Mouse (Mus musculus) CD4-positive, CD25-positive, alpha-beta regulatory T cell, adult 2 months (primary cell): ENCODE results near the gene Hgf.

Experiments used
- DNase-seq: peaks from one replicate; pipeline ENCODE4 v3.0.0-alpha.2; 2012; ENCODE audit warnings: low read depth, low spot score

Gene Hgf

DNA sequence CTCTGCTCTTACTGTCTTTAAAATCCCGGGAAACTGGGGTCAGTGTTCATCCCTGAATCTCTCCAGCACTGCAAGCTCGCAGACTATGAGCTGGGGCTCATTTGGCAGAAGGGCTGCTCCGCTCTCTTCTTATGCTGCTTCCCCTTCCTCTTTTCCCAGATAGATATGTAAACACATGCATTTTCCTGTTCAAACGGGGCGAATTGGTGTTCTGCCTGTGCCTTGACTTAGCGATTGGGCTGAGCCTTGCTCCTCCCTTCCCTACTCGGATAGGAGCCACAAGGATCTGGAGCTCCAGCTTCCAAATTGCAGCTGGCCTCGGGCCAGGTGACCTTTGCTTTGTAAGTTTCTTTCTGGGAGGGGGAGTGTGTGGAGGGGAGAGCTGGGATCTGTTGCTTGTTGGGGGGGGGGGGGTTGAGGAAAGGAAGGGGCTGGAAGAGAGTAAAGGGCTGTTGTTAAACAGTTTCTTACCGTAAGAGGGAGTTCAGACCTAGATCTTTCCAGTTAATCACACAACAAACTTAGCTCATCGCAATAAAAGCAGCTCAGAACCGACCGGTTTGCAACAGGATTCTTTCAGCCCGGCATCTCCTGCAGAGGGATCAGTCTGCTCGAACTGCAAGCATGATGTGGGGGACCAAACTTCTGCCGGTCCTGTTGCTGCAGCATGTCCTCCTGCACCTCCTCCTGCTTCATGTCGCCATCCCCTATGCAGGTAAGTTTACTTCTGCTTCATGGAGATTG is at the start of gene Hgf:
Hgf (plus strand) TSS at position 192 of the 744 bp plus-strand sequence.
- DNase-seq = peak; percentile 12

- DNase-seq = no peak
Measured at GRCm38 (mm10) chr5:16506702-16507350, 46.5 kb upstream of the Hgf start.

DNA sequence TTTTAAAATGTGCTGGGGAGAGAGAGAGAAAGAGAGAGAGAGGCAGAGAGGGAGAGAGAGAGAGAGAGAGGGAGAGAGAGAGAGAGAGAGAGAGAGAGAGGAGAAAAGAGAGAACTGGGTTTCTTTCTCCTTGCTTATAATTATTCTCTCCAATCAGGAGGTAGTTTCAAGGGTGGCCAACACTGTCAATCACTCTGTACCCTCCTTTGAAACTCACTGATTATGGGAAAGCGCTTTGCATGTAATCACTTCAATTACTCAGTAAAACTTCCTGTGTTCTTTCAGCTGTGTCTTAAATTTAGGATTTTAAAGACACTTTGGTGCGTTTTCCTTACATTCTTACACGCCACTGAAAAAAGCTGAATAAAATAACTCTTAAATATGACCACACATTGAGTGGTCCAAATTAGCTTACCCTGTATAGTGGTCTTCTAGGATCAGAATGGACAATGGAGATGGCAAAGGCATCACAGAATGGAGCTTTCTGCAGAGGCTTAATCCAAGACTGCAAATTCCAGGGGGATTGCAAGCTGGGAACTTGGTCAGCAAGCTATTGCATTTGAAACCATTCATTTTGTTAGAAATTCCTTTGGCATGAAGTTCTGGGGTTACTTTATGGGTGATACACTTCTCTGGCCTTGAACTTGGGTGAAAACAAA is 21.5 kb upstream of the Hgf start:
- DNase-seq = no peak

DNA sequence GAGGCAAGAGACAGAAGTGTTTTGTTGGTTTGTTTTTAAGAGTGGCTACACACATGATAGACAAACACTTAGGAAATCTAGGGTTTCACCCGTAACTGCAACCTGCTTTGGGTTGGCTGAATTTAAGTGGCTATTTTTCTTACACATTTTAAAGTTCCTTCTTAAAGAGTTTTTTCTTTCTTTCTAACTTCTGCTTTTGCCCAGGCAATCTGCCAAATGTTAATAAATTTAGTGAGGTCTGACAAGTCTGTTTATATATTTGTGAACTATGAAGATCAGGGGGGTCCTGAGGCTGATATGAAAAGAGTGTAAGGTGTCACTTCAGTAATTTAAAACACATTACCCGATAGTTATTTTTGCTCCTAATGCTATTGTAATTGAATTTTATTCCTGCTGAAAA is 15.2 kb upstream of the Hgf start:
- DNase-seq = no peak

- DNase-seq = no peak
Measured at GRCm38 (mm10) chr5:16541561-16542116, 11.7 kb upstream of the Hgf start.

DNA sequence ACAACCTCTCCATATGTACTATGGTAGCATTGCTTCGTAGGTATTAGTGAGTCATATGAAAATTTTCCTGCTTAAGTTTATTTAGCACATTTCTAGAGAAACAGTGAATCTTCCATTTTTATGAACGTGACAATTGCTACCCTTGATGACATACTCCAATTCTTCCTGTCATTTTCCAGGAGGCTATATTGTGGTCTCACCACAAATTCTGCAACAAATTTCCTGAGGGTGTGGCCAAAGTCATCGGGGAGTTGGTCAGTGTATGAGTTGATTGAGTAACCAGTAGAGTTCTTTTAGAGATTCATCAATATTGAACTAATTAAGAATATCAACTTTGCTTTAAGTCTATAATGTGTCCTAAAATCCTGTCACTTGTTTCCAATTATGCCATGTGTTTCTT is 5.8 kb upstream of the Hgf start:
- DNase-seq = no peak

GRCm38 (mm10) chr5:16552647-16553046 is 648 bp upstream of the Hgf start:
- no peak for DNase-seq

DNA sequence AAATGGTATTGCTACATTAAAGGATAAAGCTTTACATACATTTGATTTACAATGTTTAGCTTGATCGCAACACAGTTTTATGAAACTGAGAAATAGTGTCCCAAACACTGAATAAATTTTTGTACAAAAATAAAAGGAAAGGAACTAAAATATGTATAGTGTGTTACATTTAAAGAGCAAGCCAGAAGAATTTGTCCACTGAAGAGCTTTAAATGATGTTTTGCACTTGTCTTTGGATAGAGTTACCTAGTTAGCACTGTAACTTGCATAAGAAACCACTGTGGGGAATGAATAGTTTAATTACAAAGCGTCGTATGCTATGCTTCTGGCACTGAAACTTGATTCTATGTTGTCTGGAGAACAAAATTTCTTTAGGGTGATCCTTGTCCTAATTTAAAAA is 7.0 kb downstream of the Hgf start:
- DNase-seq = no peak

GRCm38 (mm10) chr5:16568997-16569396 is 15.7 kb downstream of the Hgf start:
- no peak for DNase-seq

GRCm38 (mm10) chr5:16577882-16578742 is 24.8 kb downstream of the Hgf start:
- no peak for DNase-seq

DNA sequence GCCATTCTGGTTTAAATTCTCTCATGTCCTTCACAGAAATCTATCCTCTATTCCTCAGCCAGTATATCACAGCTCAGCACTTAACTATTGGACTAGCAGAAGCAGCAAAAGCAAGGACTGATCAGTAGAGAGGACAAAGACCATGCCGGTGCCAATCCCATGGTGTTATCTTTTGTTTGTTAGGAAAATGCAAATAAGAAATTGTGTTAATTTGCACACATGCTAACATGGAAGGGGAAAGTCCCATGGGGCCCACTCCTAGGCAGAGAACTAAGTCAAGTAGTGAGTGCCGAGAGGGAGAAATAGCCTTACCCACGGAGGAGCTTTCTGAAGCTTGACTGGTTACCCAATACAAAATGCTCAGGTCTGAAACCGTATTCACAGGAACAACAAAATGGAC is 42.4 kb downstream of the Hgf start:
- DNase-seq = no peak

DNA sequence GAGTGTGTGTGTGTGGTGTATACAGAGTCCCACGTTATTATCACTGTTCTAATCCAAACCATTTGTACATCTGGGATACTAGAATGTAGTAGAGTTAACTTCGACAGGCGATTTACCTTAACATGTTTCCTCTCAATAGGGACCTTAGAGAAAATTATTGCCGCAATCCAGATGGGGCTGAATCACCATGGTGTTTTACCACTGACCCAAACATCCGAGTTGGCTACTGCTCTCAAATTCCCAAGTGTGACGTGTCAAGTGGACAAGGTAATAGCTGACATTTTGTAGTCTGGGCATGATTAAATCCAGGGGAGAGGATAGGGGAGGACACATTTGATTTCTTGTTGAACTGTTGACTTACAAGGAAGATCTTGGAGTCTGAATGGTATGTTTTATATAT is 44.7 kb downstream of the Hgf start:
- DNase-seq = no peak

DNA sequence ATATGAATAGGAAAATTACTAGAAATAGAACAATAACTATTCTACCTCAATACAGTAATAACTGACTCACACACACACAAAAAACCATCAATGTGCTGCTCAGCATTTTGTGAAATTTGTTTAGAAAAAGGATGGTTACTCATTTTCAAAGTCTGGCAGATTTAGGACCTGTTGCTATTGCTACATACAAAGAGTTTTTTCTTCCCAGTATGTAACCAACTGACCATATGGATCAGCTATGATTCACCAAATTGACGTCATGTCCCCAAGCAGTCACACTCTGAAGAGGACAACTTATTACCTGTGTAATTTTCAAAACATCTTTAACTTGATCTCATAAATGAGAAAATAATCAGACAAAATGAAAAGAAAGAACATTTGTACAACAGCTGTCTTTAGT is 48.2 kb downstream of the Hgf start:
- no peak for DNase-seq

DNA sequence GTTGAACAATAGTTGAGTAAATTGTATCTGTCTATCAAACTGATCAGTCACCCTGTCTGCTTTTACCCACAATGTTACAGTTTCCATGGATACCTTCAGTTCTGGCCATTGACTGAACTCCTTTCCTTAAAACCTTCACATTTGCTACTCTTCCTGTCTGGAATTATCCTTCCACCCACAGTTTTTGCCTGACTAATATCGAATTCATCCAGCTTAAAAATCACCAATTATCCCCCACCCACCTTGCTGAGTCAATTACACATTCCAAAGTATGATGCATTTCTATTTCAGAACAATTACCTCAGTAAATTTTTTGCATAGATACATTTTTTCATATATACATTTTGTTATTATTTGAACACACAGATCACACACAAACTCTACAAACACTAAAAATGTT is 79.7 kb downstream of the Hgf start:
- DNase-seq = no peak

DNA sequence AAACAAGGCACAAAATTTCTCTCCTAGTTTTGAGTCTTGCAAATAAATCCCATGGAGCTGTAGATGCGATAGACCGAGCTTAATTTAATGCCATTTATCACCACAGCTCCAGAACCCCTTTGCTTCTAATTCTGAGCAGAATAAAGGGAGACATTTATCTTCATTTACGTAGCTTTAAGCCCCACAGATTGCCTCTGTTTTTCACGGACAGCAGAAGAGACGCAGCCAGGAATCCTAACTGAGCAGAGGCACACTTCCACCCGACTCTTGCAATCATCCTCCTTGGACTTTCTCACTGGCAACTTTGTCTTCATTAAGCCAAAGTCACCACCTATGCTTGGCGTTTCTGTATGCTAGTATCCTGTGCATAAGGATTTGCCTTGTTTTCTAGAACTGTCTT is 93.1 kb downstream of the Hgf start:
- DNase-seq = no peak

GRCm38 (mm10) chr5:16647701-16648100 is 94.4 kb downstream of the Hgf start:
- DNase-seq = no peak

- no peak for DNase-seq
Measured at GRCm38 (mm10) chr5:16650240-16650639, 96.9 kb downstream of the Hgf start.

DNA sequence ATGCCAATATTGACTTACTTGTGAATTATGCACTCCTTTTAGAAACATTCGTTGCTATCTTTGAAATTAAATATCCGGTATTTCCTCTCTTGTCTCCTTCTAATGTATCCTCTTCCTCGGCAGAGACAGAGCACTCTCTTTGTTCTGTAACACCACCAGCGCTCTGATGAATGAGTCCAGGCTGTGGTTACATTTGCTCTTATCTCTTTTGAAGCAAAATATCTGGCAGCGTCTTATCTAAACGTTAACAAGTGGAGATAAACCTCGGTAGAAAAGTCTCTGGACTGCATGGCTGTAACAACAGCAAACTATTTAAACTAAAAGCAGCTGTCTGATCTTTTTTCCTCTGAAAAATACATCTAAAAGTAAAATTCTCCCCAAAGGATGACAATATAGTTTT is 100.7 kb downstream of the Hgf start:
- no peak for DNase-seq
